Mouse (Mus musculus): ENCODE data around the gene Grk6.

- TF ChIP-seq TAL1 (IDR thresholded peaks at IDR 0.05; ENCODE audit: low read length) = no peak
- no peak for TF ChIP-seq GATA1 (IDR thresholded peaks at IDR 0.05; ENCODE audit: low read length)
Measured at GRCm38 (mm10) chr13:55447543-55447943, 2.7 kb downstream of the Grk6 start.
